ENCODE assay signal across 8 mouse cellular contexts in genomic region chr13:21855698-21856162, GRCm38 (mm10). TPM values are rescaled to one million over a fixed set of nuclear protein-coding genes. Genes with fewer than 3 reads are reported as not detected.
A peak's percentile ranks its signal among the peaks of the same experiment; 100 is the strongest.
DNase-seq lines count a peak whose midpoint lies in the region; ATAC-seq and TF ChIP-seq lines count a peak whose summit lies in the region.

No protein-coding gene starts in this region.

- H3K4me1 ChIP-seq in cortical plate, adult 2 months (ENCODE audit: control insufficient read depth, insufficient read depth, low read length) = no peaks in the 10 kb centered on the region
- peaks cover 13% of the 10 kb centered on the region for H3K4me1 ChIP-seq in heart, embryonic 12.5 days (replicated peaks)
- H3K4me1 ChIP-seq in liver, embryonic 15.5 days (replicated peaks) = peaks cover 12% of the 10 kb centered on the region; the same call in 1 of the 2 replicates

- TF ChIP-seq POLR2A in cortical plate, adult 2 months (IDR thresholded peaks at IDR 0.05; ENCODE audit: extremely low read depth, insufficient read depth, low read length) = no peak

- WGBS in heart, embryonic 12.5 days = 2% methylated on average over 15 of the region's 15 CpGs
- WGBS in large intestine, adult 2 months = 12% methylated on average over 15 of the region's 15 CpGs
- WGBS in liver, embryonic 15.5 days (ENCODE audit: insufficient replicate concordance) = under 1% methylated on average over 15 of the region's 15 CpGs

- H3K36me3 ChIP-seq in heart, embryonic 12.5 days = no peaks in the 10 kb centered on the region
- H3K36me3 ChIP-seq in liver, embryonic 15.5 days (replicated peaks) = no peaks in the 10 kb centered on the region

- peak overlapping the region; percentile 66 for H3K4me2 ChIP-seq in heart, embryonic 12.5 days
- peak overlapping the region; percentile 74 for H3K4me2 ChIP-seq in liver, embryonic 15.5 days

- no peaks in the 10 kb centered on the region for H3K27me3 ChIP-seq in heart, embryonic 12.5 days (replicated peaks)
- no peaks in the 10 kb centered on the region; the same call in 1 of the 2 replicates for H3K27me3 ChIP-seq in liver, embryonic 15.5 days

- H3K9me3 ChIP-seq in heart, embryonic 12.5 days (replicated peaks) = no peaks in the 10 kb centered on the region
- no peaks in the 10 kb centered on the region for H3K9me3 ChIP-seq in liver, embryonic 15.5 days (replicated peaks)

- no peak; the same call in 1 of the 2 replicates for ATAC-seq in heart, embryonic 12.5 days (ENCODE audit: insufficient number of reproducible peaks, low FRiP score)
- 0 out of 2 replicates have a peak, but pooled peaks have one; percentile 48 for ATAC-seq in liver, embryonic 15.5 days (ENCODE audit: insufficient read depth)
- ATAC-seq in granulocyte monocyte progenitor cell, adult 5-6 weeks (replicated peaks; ENCODE audit: poor library complexity, severe bottlenecking) = no peak

- peak; percentile 44 to 49 for DNase-seq in B cell, adult 2 months
- peak; percentile 79 for DNase-seq in NIH3T3 (ENCODE audit: low read depth)
- DNase-seq in large intestine, adult 2 months (ENCODE audit: low read depth, low spot score) = peak; percentile 8
- DNase-seq in right cerebral cortex, adult 2 months (ENCODE audit: low spot score in 2 of 2) = peak; percentile 52 to 86

- no peak overlapping the region for H3K27ac ChIP-seq in cortical plate, adult 2 months (ENCODE audit: insufficient read depth, low read length)
- H3K27ac ChIP-seq in heart, embryonic 12.5 days (ENCODE audit: poor library complexity, severe bottlenecking) = no peak overlapping the region
- H3K27ac ChIP-seq in liver, embryonic 15.5 days (replicated peaks) = no peak overlapping the region; the same call in 1 of the 2 replicates

- peak overlapping the region; percentile 72 for H3K4me3 ChIP-seq in cortical plate, adult 2 months (ENCODE audit: insufficient read depth, low read length)
- H3K4me3 ChIP-seq in heart, embryonic 12.5 days = peak overlapping the region; percentile 59
- peak overlapping the region; percentile 62 for H3K4me3 ChIP-seq in liver, embryonic 15.5 days (replicated peaks)

- H3K9ac ChIP-seq in heart, embryonic 12.5 days = peak overlapping the region; percentile 55
- peak overlapping the region; percentile 44; the same call in 1 of the 2 replicates for H3K9ac ChIP-seq in liver, embryonic 15.5 days

- no peak for TF ChIP-seq CTCF in cortical plate, adult 2 months (IDR thresholded peaks at IDR 0.05; ENCODE audit: extremely low read depth, insufficient read depth, low read length)

RNA-seq across cellular contexts. Expression of gene Hist1h2br, which starts 22.2 kb away (rescaled TPM):
- 0.34 and 0.92 TPM in 2 replicates for polyA plus RNA-seq in cortical plate, adult 2 months (2012; rRNA removed)
- polyA plus RNA-seq in heart, embryonic 12.5 days (2016; fragmentation: Nextera tagmentation; extraction: Ambion mirVana) = 8.1 and 12.8 TPM in 2 replicates
- 19.9 and 53.9 TPM in 2 replicates for polyA plus RNA-seq in large intestine, adult 2 months (2012; rRNA removed)
- 25.5 and 29.5 TPM in 2 replicates for polyA plus RNA-seq in liver, embryonic 15.5 days (2015; fragmentation: Nextera tagmentation; extraction: Ambion mirVana)
- 243 and 249 TPM in 2 replicates for total RNA-seq in granulocyte monocyte progenitor cell, adult 5-6 weeks (2014; fragmentation: Nextera tagmentation)
- 665 and 823 TPM in 2 replicates for total RNA-seq in granulocyte monocyte progenitor cell, adult 5-6 weeks (2017)

RNA-seq across cellular contexts. Expression of gene Hist1h2ap, which starts 22.4 kb away (rescaled TPM):
- polyA plus RNA-seq in cortical plate, adult 2 months (2012; rRNA removed) = 2.4 and 3.5 TPM in 2 replicates
- 2,122 and 2,141 TPM in 2 replicates for polyA plus RNA-seq in heart, embryonic 12.5 days (2016; fragmentation: Nextera tagmentation; extraction: Ambion mirVana)
- polyA plus RNA-seq in large intestine, adult 2 months (2012; rRNA removed) = 253 and 504 TPM in 2 replicates
- 3,475 and 4,316 TPM in 2 replicates for polyA plus RNA-seq in liver, embryonic 15.5 days (2015; fragmentation: Nextera tagmentation; extraction: Ambion mirVana)
- total RNA-seq in granulocyte monocyte progenitor cell, adult 5-6 weeks (2014; fragmentation: Nextera tagmentation) = 38.3 and 85.3 TPM in 2 replicates
- 5,843 and 7,480 TPM in 2 replicates for total RNA-seq in granulocyte monocyte progenitor cell, adult 5-6 weeks (2017)

RNA-seq across cellular contexts. Expression of gene Hist1h4n, which starts 23.7 kb away (rescaled TPM):
- 11.0 and 23.0 TPM in 2 replicates for polyA plus RNA-seq in cortical plate, adult 2 months (2012; rRNA removed)
- 8.4 and 15.5 TPM in 2 replicates for polyA plus RNA-seq in heart, embryonic 12.5 days (2016; fragmentation: Nextera tagmentation; extraction: Ambion mirVana)
- polyA plus RNA-seq in large intestine, adult 2 months (2012; rRNA removed) = 38.1 and 56.7 TPM in 2 replicates
- polyA plus RNA-seq in liver, embryonic 15.5 days (2015; fragmentation: Nextera tagmentation; extraction: Ambion mirVana) = 26.6 and 33.7 TPM in 2 replicates
- total RNA-seq in granulocyte monocyte progenitor cell, adult 5-6 weeks (2014; fragmentation: Nextera tagmentation) = 21.5 and 58.9 TPM in 2 replicates
- total RNA-seq in granulocyte monocyte progenitor cell, adult 5-6 weeks (2017) = 1,825 and 2,129 TPM in 2 replicates

RNA-seq across cellular contexts. Expression of gene Hist1h4m, which starts 44.2 kb away (rescaled TPM):
- polyA plus RNA-seq in cortical plate, adult 2 months (2012; rRNA removed) = not detected in 2 replicates
- polyA plus RNA-seq in heart, embryonic 12.5 days (2016; fragmentation: Nextera tagmentation; extraction: Ambion mirVana) = not detected in 2 replicates
- polyA plus RNA-seq in large intestine, adult 2 months (2012; rRNA removed) = 0.98 TPM in 1 of 2 replicates, not detected in the other
- not detected in 2 replicates for polyA plus RNA-seq in liver, embryonic 15.5 days (2015; fragmentation: Nextera tagmentation; extraction: Ambion mirVana)
- total RNA-seq in granulocyte monocyte progenitor cell, adult 5-6 weeks (2014; fragmentation: Nextera tagmentation) = 72.5 and 88.1 TPM in 2 replicates
- total RNA-seq in granulocyte monocyte progenitor cell, adult 5-6 weeks (2017) = 1,782 and 2,792 TPM in 2 replicates

RNA-seq across cellular contexts. Expression of gene Hist1h2ao, which starts 45.5 kb away (rescaled TPM):
- polyA plus RNA-seq in cortical plate, adult 2 months (2012; rRNA removed) = not detected in 2 replicates
- polyA plus RNA-seq in heart, embryonic 12.5 days (2016; fragmentation: Nextera tagmentation; extraction: Ambion mirVana) = 2.6 TPM in 1 of 2 replicates, not detected in the other
- not detected in 2 replicates for polyA plus RNA-seq in large intestine, adult 2 months (2012; rRNA removed)
- 1.1 TPM in 1 of 2 replicates, not detected in the other for polyA plus RNA-seq in liver, embryonic 15.5 days (2015; fragmentation: Nextera tagmentation; extraction: Ambion mirVana)
- total RNA-seq in granulocyte monocyte progenitor cell, adult 5-6 weeks (2014; fragmentation: Nextera tagmentation) = 54.5 TPM in 1 of 2 replicates, not detected in the other
- 38.4 TPM in 1 of 2 replicates, not detected in the other for total RNA-seq in granulocyte monocyte progenitor cell, adult 5-6 weeks (2017)

Comparison
In these comparisons a context has a peak if more than half of its experiments do, and no peak if none do; other contexts are left out.
1. DNase-seq: peak in every context shown above with its lines; median percentile 79 in NIH3T3; 69 in right cerebral cortex, adult 2 months; 46 in B cell, adult 2 months; 8 in large intestine, adult 2 months.
2. RNA of gene Hist1h2ap, which starts 22.4 kb away (polyA plus RNA-seq): 3,475 to 4,316 TPM in liver, embryonic 15.5 days, 2,122 to 2,141 TPM in heart, embryonic 12.5 days and 253 to 504 TPM in large intestine, adult 2 months; 2.4 to 3.5 TPM in cortical plate, adult 2 months; every median in the first group is over 10 times any median in the second.
3. Peak in every context shown above with its lines, with median percentiles within 50 percentile points of each other: H3K4me3 ChIP-seq.